8 mouse cellular contexts compared by ENCODE assay signal in the genomic region with DNA sequence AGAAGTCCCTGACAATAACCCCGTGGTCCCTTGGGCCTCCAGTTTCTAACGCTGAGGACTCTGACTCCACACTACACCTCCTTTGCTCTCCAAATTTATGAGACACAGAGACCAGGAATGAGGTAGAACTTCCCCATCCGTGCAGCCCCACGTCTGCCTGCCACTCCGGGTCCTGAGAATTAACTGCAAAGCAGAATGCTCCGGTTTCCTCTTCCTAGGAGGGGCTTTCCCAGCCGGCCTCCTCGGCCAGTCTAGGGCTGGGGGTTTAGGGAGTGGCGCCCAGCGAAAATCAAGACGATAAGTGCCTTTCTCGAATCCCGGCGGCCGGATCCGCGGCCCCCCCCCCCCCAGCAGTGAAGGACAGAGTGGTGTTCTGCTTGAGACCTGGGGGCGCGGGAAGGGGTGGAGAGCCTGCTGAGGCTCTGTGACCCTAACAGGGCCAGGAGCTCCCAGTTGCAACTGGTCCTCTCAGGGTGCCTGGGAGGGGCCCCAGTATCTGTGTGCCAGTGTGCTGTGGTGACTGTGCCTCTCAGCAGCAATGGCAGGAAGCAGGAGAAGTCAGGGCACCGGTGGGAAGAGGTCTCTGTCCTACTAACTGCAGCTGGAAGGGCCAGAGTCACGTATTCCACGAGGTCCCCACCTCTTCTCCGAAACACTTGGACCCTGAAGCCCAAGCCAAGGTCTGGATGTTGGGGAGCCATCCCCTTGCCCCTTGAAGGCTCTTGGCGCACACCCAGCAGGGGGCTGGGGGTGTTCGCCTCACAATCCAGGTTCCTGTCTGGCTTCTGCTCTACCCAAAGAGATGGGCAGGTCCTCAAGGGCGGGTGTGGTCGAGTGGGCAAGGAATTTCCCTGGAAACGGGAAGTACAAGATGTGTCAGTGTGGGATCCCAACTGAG. TPM values are rescaled to one million over a fixed set of nuclear protein-coding genes. Genes with fewer than 3 reads are reported as not detected.
DNase-seq lines count a peak whose midpoint lies in the region; ATAC-seq and TF ChIP-seq lines count a peak whose summit lies in the region.

No protein-coding gene starts in this region.

- TF ChIP-seq POLR2A in cerebellum, adult 2 months (IDR thresholded peaks at IDR 0.05; ENCODE audit: borderline replicate concordance, insufficient read depth, low read length) = no peak

- H3K9me3 ChIP-seq in heart, postnatal 0 days (replicated peaks; ENCODE audit: control insufficient read depth, low read length) = no peaks in the 10 kb centered on the region
- H3K9me3 ChIP-seq in limb, embryonic 15.5 days = no peaks in the 10 kb centered on the region
- H3K9me3 ChIP-seq in neural tube, embryonic 15.5 days (replicated peaks) = no peaks in the 10 kb centered on the region

- peaks cover 31% of the 10 kb centered on the region for H3K4me1 ChIP-seq in heart, postnatal 0 days (ENCODE audit: control insufficient read depth, insufficient read depth)
- H3K4me1 ChIP-seq in limb, embryonic 15.5 days = peaks cover 45% of the 10 kb centered on the region
- peaks cover 23% of the 10 kb centered on the region for H3K4me1 ChIP-seq in neural tube, embryonic 15.5 days
- H3K4me1 ChIP-seq in cerebellum, adult 2 months (ENCODE audit: control insufficient read depth, insufficient read depth, low read length) = no peaks in the 10 kb centered on the region; the same call in 1 of the 2 replicates

- 8% methylated on average over 28 of the region's 28 CpGs for WGBS in heart, postnatal 0 days
- 5% methylated on average over 28 of the region's 28 CpGs for WGBS in limb, embryonic 15.5 days
- WGBS in neural tube, embryonic 15.5 days = 6% methylated on average over 28 of the region's 28 CpGs
- 16% methylated on average over 28 of the region's 28 CpGs for WGBS in cerebellum, adult 2 months

- H3K4me3 ChIP-seq in heart, postnatal 0 days (ENCODE audit: low read depth, low read length) = peak overlapping the region; percentile 26; the same call in 1 of the 2 replicates
- H3K4me3 ChIP-seq in limb, embryonic 15.5 days = peak overlapping the region; percentile 22
- no peak overlapping the region for H3K4me3 ChIP-seq in neural tube, embryonic 15.5 days (replicated peaks)
- H3K4me3 ChIP-seq in cerebellum, adult 2 months (replicated peaks; ENCODE audit: insufficient read depth, low read depth, low read length) = no peak overlapping the region

- no peak for TF ChIP-seq EP300 in heart, postnatal 0 days (IDR thresholded peaks at IDR 0.05; ENCODE audit: low read depth)

- peak; percentile 54 for DNase-seq in thymus, postnatal 14 days
- no peak for DNase-seq in thymus, adult 18-20 months
- DNase-seq in heart, postnatal 0 days (ENCODE audit: low spot score) = no peak
- no peak for DNase-seq in cerebellum, adult 8-10 months
- no peak for DNase-seq in cerebellum, postnatal 14 days
- DNase-seq in cerebellum, adult 2 months = no peak

- peak overlapping the region; percentile 41 for H3K27ac ChIP-seq in heart, postnatal 0 days (ENCODE audit: low read depth)
- H3K27ac ChIP-seq in limb, embryonic 15.5 days = peak overlapping the region; percentile 61
- H3K27ac ChIP-seq in neural tube, embryonic 15.5 days (replicated peaks) = no peak overlapping the region
- no peak overlapping the region for H3K27ac ChIP-seq in cerebellum, adult 2 months (ENCODE audit: insufficient read depth, low read length)

- no peaks in the 10 kb centered on the region for H3K36me3 ChIP-seq in heart, postnatal 0 days (replicated peaks; ENCODE audit: control insufficient read depth, insufficient read depth, low read length)
- H3K36me3 ChIP-seq in limb, embryonic 15.5 days = no peaks in the 10 kb centered on the region
- H3K36me3 ChIP-seq in neural tube, embryonic 15.5 days = no peaks in the 10 kb centered on the region

- H3K27me3 ChIP-seq in heart, postnatal 0 days (ENCODE audit: control insufficient read depth, insufficient read depth, low read length) = no peaks in the 10 kb centered on the region
- no peaks in the 10 kb centered on the region for H3K27me3 ChIP-seq in limb, embryonic 15.5 days
- peaks cover 7% of the 10 kb centered on the region; the same call in 1 of the 2 replicates for H3K27me3 ChIP-seq in neural tube, embryonic 15.5 days (replicated peaks)
- no peaks in the 10 kb centered on the region for H3K27me3 ChIP-seq in cerebellum, adult 2 months (ENCODE audit: control insufficient read depth, insufficient read depth, low read length)

- ATAC-seq in heart, postnatal 0 days (ENCODE audit: insufficient read depth, low read depth) = no peak
- ATAC-seq in limb, embryonic 15.5 days (ENCODE audit: insufficient number of reproducible peaks, low FRiP score, low TSS enrichment, low read depth) = no peak
- ATAC-seq in neural tube, embryonic 15.5 days (ENCODE audit: low FRiP score) = no peak

- TF ChIP-seq CTCF in heart, postnatal 0 days (IDR thresholded peaks at IDR 0.05; ENCODE audit: low read depth) = no peak
- no peak for TF ChIP-seq CTCF in cerebellum, adult 2 months (IDR thresholded peaks at IDR 0.05; ENCODE audit: borderline replicate concordance, insufficient read depth, low read depth, low read length)

- peak overlapping the region; percentile 53 for H3K9ac ChIP-seq in heart, postnatal 0 days (replicated peaks; ENCODE audit: low read depth, low read length)
- H3K9ac ChIP-seq in limb, embryonic 15.5 days = peak overlapping the region; percentile 39; the same call in 1 of the 2 replicates
- no peak overlapping the region for H3K9ac ChIP-seq in neural tube, embryonic 15.5 days (replicated peaks)

- peak overlapping the region; percentile 59 for H3K4me2 ChIP-seq in heart, postnatal 0 days (ENCODE audit: low read depth, low read length)
- H3K4me2 ChIP-seq in limb, embryonic 15.5 days = peak overlapping the region; percentile 41
- peak overlapping the region; percentile 40 for H3K4me2 ChIP-seq in neural tube, embryonic 15.5 days

RNA-seq across cellular contexts. Expression of a gene that starts 6.6 kb away (rescaled TPM):
- 19.4 and 37.3 TPM in 2 replicates for total RNA-seq in heart, postnatal 0 days (2014; rRNA removed; ENCODE audit: low replicate concordance)
- polyA plus RNA-seq in heart, postnatal 0 days (2015; fragmentation: Nextera tagmentation; extraction: Ambion mirVana) = 7.6 and 8.3 TPM in 2 replicates
- 29.8 and 42.1 TPM in 2 replicates for polyA plus RNA-seq in limb, embryonic 15.5 days (2015; fragmentation: Nextera tagmentation; extraction: Ambion mirVana)
- 27.2 and 51.1 TPM in 2 replicates for polyA plus RNA-seq in neural tube, embryonic 15.5 days (2015; fragmentation: Nextera tagmentation; extraction: Ambion mirVana)
- 8.6 and 8.9 TPM in 2 replicates for polyA plus RNA-seq in cerebellum, adult 2 months (2012; rRNA removed)

RNA-seq across cellular contexts. Expression of a gene that starts 19.9 kb away (rescaled TPM):
- total RNA-seq in heart, postnatal 0 days (2014; rRNA removed; ENCODE audit: low replicate concordance) = not detected in 2 replicates
- polyA plus RNA-seq in heart, postnatal 0 days (2015; fragmentation: Nextera tagmentation; extraction: Ambion mirVana) = not detected in 2 replicates
- not detected in 2 replicates for polyA plus RNA-seq in limb, embryonic 15.5 days (2015; fragmentation: Nextera tagmentation; extraction: Ambion mirVana)
- polyA plus RNA-seq in neural tube, embryonic 15.5 days (2015; fragmentation: Nextera tagmentation; extraction: Ambion mirVana) = not detected in 2 replicates
- polyA plus RNA-seq in cerebellum, adult 2 months (2012; rRNA removed) = not detected in 2 replicates

RNA-seq across cellular contexts. Expression of a gene that starts 38.5 kb away (rescaled TPM):
- total RNA-seq in heart, postnatal 0 days (2014; rRNA removed; ENCODE audit: low replicate concordance) = not detected in 2 replicates
- not detected in 2 replicates for polyA plus RNA-seq in heart, postnatal 0 days (2015; fragmentation: Nextera tagmentation; extraction: Ambion mirVana)
- not detected in 2 replicates for polyA plus RNA-seq in limb, embryonic 15.5 days (2015; fragmentation: Nextera tagmentation; extraction: Ambion mirVana)
- not detected in 2 replicates for polyA plus RNA-seq in neural tube, embryonic 15.5 days (2015; fragmentation: Nextera tagmentation; extraction: Ambion mirVana)
- polyA plus RNA-seq in cerebellum, adult 2 months (2012; rRNA removed) = not detected in 2 replicates

RNA-seq across cellular contexts. Expression of a gene that starts 49.9 kb away (rescaled TPM):
- not detected in 2 replicates for total RNA-seq in heart, postnatal 0 days (2014; rRNA removed; ENCODE audit: low replicate concordance)
- polyA plus RNA-seq in heart, postnatal 0 days (2015; fragmentation: Nextera tagmentation; extraction: Ambion mirVana) = not detected in 2 replicates
- polyA plus RNA-seq in limb, embryonic 15.5 days (2015; fragmentation: Nextera tagmentation; extraction: Ambion mirVana) = 0.47 and 1.8 TPM in 2 replicates
- polyA plus RNA-seq in neural tube, embryonic 15.5 days (2015; fragmentation: Nextera tagmentation; extraction: Ambion mirVana) = 20.5 TPM in 1 of 2 replicates, not detected in the other
- polyA plus RNA-seq in cerebellum, adult 2 months (2012; rRNA removed) = 0.28 TPM in 1 of 2 replicates, not detected in the other

Comparison
In these comparisons a context has a peak if more than half of its experiments do, and no peak if none do; other contexts are left out.
1. H3K27ac ChIP-seq: peak in heart, postnatal 0 days (single experiment) and limb, embryonic 15.5 days (single experiment); none in neural tube, embryonic 15.5 days (single experiment) and cerebellum, adult 2 months (single experiment).
2. H3K4me3 ChIP-seq: peak in heart, postnatal 0 days (single experiment) and limb, embryonic 15.5 days (single experiment); none in neural tube, embryonic 15.5 days (single experiment) and cerebellum, adult 2 months (single experiment).
3. Peak in every context shown above with its lines, with median percentiles within 50 percentile points of each other: H3K4me2 ChIP-seq.